Mouse (Mus musculus) heart, embryonic 14.5 days (tissue): ENCODE results near the gene Kctd21. TPM values are rescaled to one million over a fixed set of nuclear protein-coding genes. Genes with fewer than 3 reads are reported as not detected.

ENCODE experiments used
- ATAC-seq: fragments of 200-750 bp; cut with Nextera tagmentation; 2 replicates; pipeline ENCODE4 v1.8.0; 2017; ENCODE audit warnings: low read depth, moderate TSS enrichment; ENCODE audit not compliant: insufficient number of reproducible peaks, insufficient read depth, low FRiP score
- H3K27ac ChIP-seq, 2 experiments: fragments of 200-500 bp in 1 of 2; fragments of 300-500 bp in 1 of 2; sonication (generic) in 1 of 2; replicated peaks in 1 of 2; 2 replicates each; pipeline ENCODE4 v1.5.1; 2012 to 2014; ENCODE audit warnings: low read depth in 2 of 2, low read length in 2 of 2, control low read depth in 1 of 2, mild to moderate bottlenecking in 1 of 2, mixed read lengths in 1 of 2; ENCODE audit not compliant: control insufficient read depth in 1 of 2, insufficient read depth in 1 of 2
- H3K27me3 ChIP-seq: fragments of 300-500 bp; sonication (generic); 2 replicates; pipeline ENCODE4 v1.6.1; 2014; ENCODE audit warnings: mild to moderate bottlenecking, low read length, control low read depth; ENCODE audit not compliant: control insufficient read depth, insufficient read depth
- H3K36me3 ChIP-seq: fragments of 300-500 bp; sonication (generic); 2 replicates; pipeline ENCODE4 v1.6.1; 2014; ENCODE audit warnings: mild to moderate bottlenecking, control low read depth, low read length, mixed read lengths; ENCODE audit not compliant: control insufficient read depth, insufficient read depth
- H3K4me1 ChIP-seq, 2 experiments: fragments of 200-500 bp in 1 of 2; fragments of 300-500 bp in 1 of 2; sonication (generic) in 1 of 2; 2 replicates each; pipeline ENCODE4 v1.6.1; 2012 to 2014; ENCODE audit warnings: low read length in 2 of 2, control low read depth in 1 of 2, mixed read lengths in 1 of 2; ENCODE audit not compliant: control insufficient read depth in 2 of 2, insufficient read depth in 2 of 2
- H3K4me2 ChIP-seq: fragments of 300-500 bp; sonication (generic); 2 replicates; pipeline ENCODE4 v1.6.1; 2014; ENCODE audit warnings: mild to moderate bottlenecking, low read length
- H3K4me3 ChIP-seq, 2 experiments: fragments of 200-500 bp in 1 of 2; fragments of 300-500 bp in 1 of 2; sonication (generic) in 1 of 2; 2 replicates each; pipeline ENCODE4 v1.5.1; 2012 to 2014; ENCODE audit warnings: low read length in 2 of 2, mild to moderate bottlenecking in 2 of 2, control low read depth in 1 of 2, low read depth in 1 of 2, moderate library complexity in 1 of 2; ENCODE audit not compliant: control insufficient read depth in 1 of 2, insufficient read depth in 1 of 2
- H3K9ac ChIP-seq: fragments of 300-500 bp; sonication (generic); 2 replicates; pipeline ENCODE4 v1.6.1; 2014; ENCODE audit warnings: mild to moderate bottlenecking, low read length
- H3K9me3 ChIP-seq: fragments of 300-500 bp; sonication (generic); 2 replicates; pipeline ENCODE4 v1.6.1; 2016; ENCODE audit warnings: low read length, control low read depth; ENCODE audit not compliant: control insufficient read depth
- WGBS: fragments of 180-500 bp; shearing (Covaris S2); extraction: QIAGEN DNeasy Blood & Tissue Kit; methylation state at CpG from one replicate; pipeline ENCODE4 v1.1.7; 2014; 5-methylcytosine and 5-hydroxymethylcytosine counted together
- polyA plus RNA-seq: library from polyadenylated mRNA; unstranded; fragments of >200 nt; fragmentation: Nextera tagmentation; extraction: Ambion mirVana; gene quantifications from 2 replicates; pipeline ENCODE4 v1.2.1, GENCODE M21; 2014

Kctd21 gene
- polyA plus RNA-seq, 1 experiment from 2014 or later = 5.2 TPM

DNA sequence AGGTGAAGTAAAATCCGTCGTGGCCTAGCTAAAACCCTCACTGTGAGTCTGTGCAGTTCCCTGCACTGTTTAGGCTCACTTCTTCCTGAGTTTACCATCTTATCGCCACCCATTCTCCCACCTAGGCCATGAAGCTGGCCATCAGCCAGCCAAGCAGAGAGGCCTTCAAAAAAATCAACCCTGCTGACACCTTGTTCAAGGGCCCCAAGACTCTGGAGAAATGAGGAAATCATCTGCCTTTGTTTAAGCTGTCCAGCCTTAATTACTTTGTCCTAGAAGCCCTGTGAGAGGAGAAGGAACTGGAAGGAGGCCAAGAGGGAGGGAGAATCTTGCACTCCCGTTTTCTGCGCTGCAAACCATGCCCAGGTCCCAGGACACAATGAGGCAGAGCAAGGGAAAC is 24.1 kb downstream of the Kctd21 start:
- Histone ChIP-seq H3K9me3 (no peaks in the 10 kb centered on the region), H3K27me3 (no peaks in the 10 kb centered on the region), H3K27ac (no peak overlapping the region), H3K9ac (no peak overlapping the region), H3K4me3 (no peak overlapping the region), H3K4me1 (peaks cover 10 to 15% of the 10 kb centered on the region in 2 experiments; a peak in 3 of 4 replicates), H3K4me2 (no peak overlapping the region), H3K36me3 (no peaks in the 10 kb centered on the region)
- no peak for ATAC-seq
- 67% methylated on average over 5 of the region's 5 CpGs for WGBS

DNA sequence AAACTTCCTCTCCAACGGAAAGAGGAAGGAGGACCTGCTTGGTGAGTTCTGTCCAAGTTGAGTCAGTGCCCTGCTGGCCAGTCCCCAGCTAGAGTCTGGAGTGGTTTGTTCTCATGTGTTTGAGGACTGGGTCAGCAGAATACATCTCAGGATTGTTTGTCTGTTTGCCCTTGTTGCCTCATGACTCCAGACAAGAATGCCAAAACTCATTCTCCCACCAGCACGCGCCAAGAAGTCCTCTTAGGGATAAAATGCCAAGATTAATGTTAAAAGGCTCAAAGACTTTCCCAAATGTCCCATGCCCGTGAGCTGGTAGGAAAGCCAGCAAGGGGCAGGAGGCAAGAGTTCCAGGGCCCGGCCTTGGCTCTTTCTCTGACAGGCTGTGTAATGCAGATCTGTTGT is 24.7 kb downstream of the Kctd21 start:
- H3K4me1 ChIP-seq = peaks cover 10 to 15% of the 10 kb centered on the region in 2 experiments; a peak in 3 of 4 replicates
- no peaks in the 10 kb centered on the region for H3K36me3 ChIP-seq
- no peak for ATAC-seq
- H3K4me2 ChIP-seq = no peak overlapping the region
- H3K27ac ChIP-seq = no peak overlapping the region
- H3K4me3 ChIP-seq = no peak overlapping the region
- H3K9ac ChIP-seq = no peak overlapping the region
- WGBS = 78% methylated on average over 5 of the region's 5 CpGs
- no peaks in the 10 kb centered on the region for H3K9me3 ChIP-seq
- H3K27me3 ChIP-seq = no peaks in the 10 kb centered on the region

DNA sequence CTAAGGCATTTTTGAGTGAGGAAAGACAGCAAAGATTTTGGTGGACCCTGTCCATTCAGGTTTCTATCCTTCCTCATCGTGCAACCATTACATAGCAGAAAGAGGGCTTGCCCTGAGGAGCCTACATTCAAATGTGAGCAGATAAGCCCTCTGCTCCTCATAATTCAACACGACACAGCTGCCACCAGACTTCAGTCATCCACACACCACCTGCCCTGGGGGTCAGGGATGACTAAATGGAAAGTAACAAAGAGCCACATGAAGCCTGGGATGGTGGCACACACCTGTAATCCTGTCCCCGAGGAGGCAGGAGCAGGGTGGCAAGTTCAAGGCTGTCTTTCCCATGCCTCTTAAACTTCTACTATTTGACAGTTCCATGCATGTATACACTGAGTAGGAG is 25.7 kb downstream of the Kctd21 start:
- no peaks in the 10 kb centered on the region for H3K36me3 ChIP-seq
- no peak overlapping the region for H3K4me3 ChIP-seq
- no peaks in the 10 kb centered on the region for H3K27me3 ChIP-seq
- ATAC-seq = no peak
- no peak overlapping the region for H3K4me2 ChIP-seq
- 71% methylated on average over 3 of the region's 3 CpGs for WGBS
- no peaks in the 10 kb centered on the region for H3K9me3 ChIP-seq
- peaks cover 10 to 15% of the 10 kb centered on the region in 2 experiments; a peak in 3 of 4 replicates for H3K4me1 ChIP-seq
- H3K9ac ChIP-seq = no peak overlapping the region
- no peak overlapping the region for H3K27ac ChIP-seq

DNA sequence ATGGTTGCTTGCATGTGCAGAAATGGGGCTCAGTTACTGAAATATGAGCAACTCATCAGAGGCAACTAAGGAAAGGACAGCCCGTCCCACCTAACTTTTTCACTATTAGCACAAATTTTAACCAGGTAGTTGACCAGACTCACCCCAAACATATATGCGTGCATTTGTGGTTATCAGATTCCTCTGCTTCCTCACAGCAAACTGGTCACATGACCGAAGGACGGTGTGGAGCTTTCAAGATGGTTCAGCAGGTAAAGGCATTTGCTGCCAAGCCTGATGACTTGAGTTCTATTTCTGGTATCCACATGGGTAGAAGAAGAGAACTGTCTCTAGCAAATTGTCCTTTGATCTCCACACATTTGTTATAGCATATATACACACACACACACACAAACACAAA is 26.2 kb downstream of the Kctd21 start:
- H3K9ac ChIP-seq = no peak overlapping the region
- H3K36me3 ChIP-seq = no peaks in the 10 kb centered on the region
- WGBS = 73% methylated on average over 4 of the region's 4 CpGs
- H3K4me2 ChIP-seq = no peak overlapping the region
- peaks cover 10 to 15% of the 10 kb centered on the region in 2 experiments; a peak in 3 of 4 replicates for H3K4me1 ChIP-seq
- H3K27ac ChIP-seq = no peak overlapping the region
- no peaks in the 10 kb centered on the region for H3K27me3 ChIP-seq
- H3K9me3 ChIP-seq = no peaks in the 10 kb centered on the region
- H3K4me3 ChIP-seq = no peak overlapping the region
- ATAC-seq = no peak

DNA sequence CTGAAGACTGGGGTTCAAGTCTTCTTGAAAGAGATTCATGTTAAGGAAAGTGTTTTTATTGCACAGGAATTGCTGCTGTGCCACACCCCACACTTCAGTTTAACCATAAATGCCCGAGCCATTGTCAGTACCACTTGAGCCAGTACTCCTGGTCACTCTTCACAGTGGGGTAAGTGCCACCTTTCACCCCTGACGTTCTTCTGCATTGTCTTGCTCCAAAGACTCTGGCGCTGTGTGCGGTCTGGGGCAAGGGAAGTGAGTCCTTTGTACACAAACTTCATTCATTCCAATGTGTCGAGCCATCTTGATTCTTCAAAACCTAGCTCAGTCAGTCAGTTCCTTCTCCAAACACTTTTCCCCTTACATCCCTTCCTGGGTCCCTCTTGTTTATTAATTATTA is 28.0 kb downstream of the Kctd21 start:
- Histone ChIP-seq H3K36me3 (no peaks in the 10 kb centered on the region), H3K4me2 (no peak overlapping the region), H3K9me3 (no peaks in the 10 kb centered on the region), H3K4me1 (peaks cover 6% of the 10 kb centered on the region in 2 experiments; a peak in 3 of 4 replicates), H3K4me3 (no peak overlapping the region), H3K27ac (no peak overlapping the region), H3K9ac (no peak overlapping the region), H3K27me3 (no peaks in the 10 kb centered on the region)
- WGBS = 71% methylated on average over 5 of the region's 5 CpGs
- no peak for ATAC-seq

DNA sequence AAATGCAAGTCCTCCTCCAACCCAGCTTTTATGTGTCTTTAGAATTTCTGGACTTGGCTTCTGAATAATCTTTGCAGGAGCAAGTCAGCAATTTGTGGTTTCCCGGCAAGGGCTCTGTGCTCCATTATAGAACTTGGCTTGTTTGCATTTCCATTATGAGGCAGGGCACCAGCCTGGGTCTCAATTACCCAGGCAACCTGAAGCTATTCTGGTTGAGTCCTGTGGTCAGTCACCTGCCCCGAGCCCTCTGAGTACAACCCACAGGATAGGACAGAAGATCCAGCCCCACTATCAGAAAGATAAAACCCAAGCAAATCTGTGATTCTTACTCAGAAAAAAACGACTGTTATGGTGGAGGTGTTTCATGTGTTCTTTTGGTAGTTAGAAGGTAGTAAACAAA is 28.8 kb downstream of the Kctd21 start:
- Histone ChIP-seq H3K9ac (no peak overlapping the region), H3K27me3 (no peaks in the 10 kb centered on the region), H3K36me3 (no peaks in the 10 kb centered on the region), H3K4me1 (peaks cover 0 to 2% of the 10 kb centered on the region in 2 experiments; a peak in 1 of 4 replicates), H3K9me3 (no peaks in the 10 kb centered on the region), H3K4me2 (no peak overlapping the region), H3K4me3 (no peak overlapping the region), H3K27ac (no peak overlapping the region)
- 56% methylated on average over 3 of the region's 3 CpGs for WGBS
- ATAC-seq = no peak

DNA sequence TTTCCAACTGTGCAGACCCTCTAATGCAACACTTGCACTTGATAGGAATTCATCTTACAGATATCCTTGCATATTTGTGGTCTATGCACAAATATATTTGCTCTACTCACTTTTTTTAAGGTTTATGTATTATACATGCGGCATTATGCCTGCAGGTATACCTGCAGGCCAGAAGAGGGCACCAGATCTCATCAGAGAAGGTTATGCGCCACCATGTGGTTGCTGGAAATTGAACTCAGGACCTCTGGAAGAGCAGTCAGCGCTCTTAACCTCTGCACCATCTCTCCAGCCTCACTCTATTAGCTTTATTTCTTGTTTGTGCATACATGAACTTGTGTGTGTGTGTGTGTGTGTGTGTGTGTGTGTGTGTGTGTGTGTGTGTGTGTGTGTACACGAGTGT is 29.3 kb downstream of the Kctd21 start:
- no peak for ATAC-seq
- 27% methylated on average over 4 of the region's 4 CpGs for WGBS

DNA sequence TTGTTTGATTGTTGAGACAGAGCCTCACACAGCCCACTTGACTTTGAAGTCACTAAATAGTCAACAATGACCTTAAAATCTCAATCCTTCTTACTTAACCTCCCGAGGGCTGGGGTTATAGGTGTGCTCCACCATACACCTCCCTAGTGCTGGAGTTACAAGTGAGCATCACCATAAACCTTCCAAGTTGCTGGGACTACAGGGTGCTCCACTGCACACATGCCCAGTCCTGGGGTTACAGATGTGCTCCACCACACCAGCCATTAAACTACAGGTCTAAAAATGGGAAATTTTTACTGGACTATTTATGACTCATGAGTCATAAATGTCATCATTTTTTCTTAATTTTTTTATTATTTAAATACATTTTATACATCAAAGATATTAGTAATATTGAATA is 33.8 kb downstream of the Kctd21 start:
- 74% methylated on average over 1 of the region's 1 CpGs for whole genome bisulfite sequencing
- no peak overlapping the region for H3K27ac ChIP-seq
- no peak for ATAC-seq

More for the DNA sequence above, 29.3 kb downstream of the Kctd21 start:
- no peak overlapping the region for H3K9ac ChIP-seq
- no peaks in the 10 kb centered on the region for H3K9me3 ChIP-seq
- H3K4me3 ChIP-seq = no peak overlapping the region
- no peak overlapping the region for H3K4me2 ChIP-seq
- no peaks in the 10 kb centered on the region for H3K4me1 ChIP-seq
- no peak overlapping the region for H3K27ac ChIP-seq
- no peaks in the 10 kb centered on the region for H3K36me3 ChIP-seq
- no peaks in the 10 kb centered on the region for H3K27me3 ChIP-seq

More for the DNA sequence above, 33.8 kb downstream of the Kctd21 start:
- H3K4me1 ChIP-seq = peaks cover 2 to 3% of the 10 kb centered on the region in 2 experiments
- no peaks in the 10 kb centered on the region for H3K27me3 ChIP-seq
- no peaks in the 10 kb centered on the region for H3K9me3 ChIP-seq
- no peak overlapping the region for H3K9ac ChIP-seq
- no peak overlapping the region for H3K4me2 ChIP-seq
- H3K36me3 ChIP-seq = no peaks in the 10 kb centered on the region
- H3K4me3 ChIP-seq = no peak overlapping the region
